Mouse (Mus musculus): ENCODE measurements at regions not wholly inside any gene's neighbourhood (a gene's known extent, or its start where the extent isn't known, plus 50 kb on each side); places are given as distances from the start of the nearest gene placed in this dataset.

GRCm38 (mm10) chr15:18517701-18518100 lies 301.0 kb upstream of the Cdh10 start:
- TF ChIP-seq HCFC1 (IDR thresholded peaks at IDR 0.05; ENCODE audit: low read depth, low read length) (no peak), CTCF (IDR thresholded peaks at IDR 0.05 in 2 of 3, conservative IDR thresholded peaks at IDR 0.05 in 1 of 3; ENCODE audit: control insufficient read depth in 1 of 3, insufficient read depth in 1 of 3, low read depth in 2 of 3, low read length in 3 of 3, poor library complexity in 1 of 3, severe bottlenecking in 1 of 3) (no peak), KAT2A (conservative IDR thresholded peaks at IDR 0.05; ENCODE audit: low read depth, low read length) (no peak), ZMIZ1 (IDR thresholded peaks at IDR 0.05; ENCODE audit: low read depth, low read length) (no peak), POLR2A (IDR thresholded peaks at IDR 0.05; ENCODE audit: control insufficient read depth in 1 of 2, insufficient read depth in 1 of 2, low read depth in 1 of 2, low read length in 2 of 2, poor library complexity in 1 of 2) (no peak), EP300 (IDR thresholded peaks at IDR 0.05; ENCODE audit: low read depth in 1 of 2, low read length in 2 of 2) (peak in 1 of 2 experiments; percentile 56; a peak in 1 of 4 replicates), RAD21 (IDR thresholded peaks at IDR 0.05; ENCODE audit: low read depth, low read length) (no peak), TCF12 (IDR thresholded peaks at IDR 0.05; ENCODE audit: low read depth, low read length) (no peak), USF1 (IDR thresholded peaks at IDR 0.05; ENCODE audit: low read depth, low read length) (no peak), TBP (IDR thresholded peaks at IDR 0.05; ENCODE audit: low read depth, low read length) (no peak), ELF1 (IDR thresholded peaks at IDR 0.05; ENCODE audit: low read depth, low read length) (no peak)

Measured in MEL (cell line).